16 mouse cellular contexts compared by ENCODE assay signal in genomic region chr5:12925466-12925865, GRCm38 (mm10).
"Had no signal": no experiment of that assay in that cellular context is flagged by ENCODE, and none has a peak within 500 bp of the region (broad histone marks: within the 10 kb centered on the region; RNA-seq: fewer than 3 reads in every experiment).

No protein-coding gene starts in this region.

- H3K36me3 ChIP-seq: neural tube, embryonic 13.5 days; neural tube, embryonic 15.5 days; stomach, embryonic 15.5 days had no signal

- H3K4me1 ChIP-seq: neural tube, embryonic 13.5 days; neural tube, embryonic 15.5 days; stomach, embryonic 15.5 days had no signal

- DNase-seq: retina, postnatal 1 day; right cerebral cortex, adult 18-20 months; right cerebral cortex, postnatal 14 days; right cerebral cortex, postnatal 25 days; right cerebral cortex, postnatal 4 days; spleen, adult 18-20 months; thymus, adult 18-20 months; thymus, adult 2 months; thymus, postnatal 14 days; thymus, postnatal 25 days; thymus, postnatal 36 days; thymus, postnatal 4 days had no signal

- H3K27me3 ChIP-seq: neural tube, embryonic 13.5 days; neural tube, embryonic 15.5 days; stomach, embryonic 15.5 days had no signal

- H3K27ac ChIP-seq: neural tube, embryonic 13.5 days; neural tube, embryonic 15.5 days; stomach, embryonic 15.5 days; stomach, postnatal 0 days had no signal

- H3K9ac ChIP-seq: neural tube, embryonic 13.5 days; neural tube, embryonic 15.5 days; stomach, embryonic 15.5 days had no signal

- H3K9me3 ChIP-seq: neural tube, embryonic 13.5 days; neural tube, embryonic 15.5 days; stomach, embryonic 15.5 days had no signal

- H3K4me3 ChIP-seq: neural tube, embryonic 13.5 days; neural tube, embryonic 15.5 days; stomach, embryonic 15.5 days had no signal
